In the genomic region with DNA sequence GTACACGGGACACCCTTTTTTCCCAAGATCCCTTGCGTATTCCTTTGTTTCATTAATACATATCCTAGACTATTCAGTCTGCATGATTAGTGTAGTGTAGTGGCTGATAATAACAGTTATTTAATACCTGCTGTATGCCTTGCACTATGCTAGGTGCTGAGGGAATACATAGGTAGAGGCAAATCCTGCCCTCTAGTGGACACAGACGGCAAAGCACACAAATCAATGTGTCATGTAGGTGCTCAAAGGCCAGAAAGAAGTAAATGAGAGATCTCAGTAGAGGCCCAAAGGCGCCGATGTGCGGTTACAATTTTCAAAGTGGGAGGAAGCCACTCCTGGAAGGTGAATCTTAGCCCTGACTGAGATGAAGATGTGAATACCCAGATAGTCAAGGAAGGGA, we compare ENCODE assay signal across 9 mouse cellular contexts. TPM values are rescaled to one million over a fixed set of nuclear protein-coding genes. Genes with fewer than 3 reads are reported as not detected.
DNase-seq lines count a peak whose midpoint lies in the region; ATAC-seq and TF ChIP-seq lines count a peak whose summit lies in the region.
"Had no signal": no experiment of that assay in that cellular context is flagged by ENCODE, and none has a peak within 500 bp of the region (broad histone marks: within the 10 kb centered on the region; RNA-seq: fewer than 3 reads in every experiment).

No protein-coding gene starts in this region.

- intact Hi-C loops in heart, postnatal 25 days (cut with DNase I): no loop called here
- intact Hi-C loops in left cerebral cortex, postnatal 14 days (cut with DNase I): loop anchor here (10.0 kb wide), 1 partner anchor 361 kb away; no protein-coding TSS in a partner anchor

- H3K4me2 ChIP-seq in CH12.LX (ENCODE audit: insufficient read depth, low read depth, poor library complexity, severe bottlenecking): no peak overlapping the region
- no peak overlapping the region for H3K4me2 ChIP-seq in forebrain, embryonic 14.5 days (ENCODE audit: low read length)
- H3K4me2 ChIP-seq in midbrain, postnatal 0 days (ENCODE audit: low read depth, low read length, poor library complexity, severe bottlenecking): no peak overlapping the region
- H3K4me2 ChIP-seq: liver, embryonic 15.5 days had no signal

- no peak for TF ChIP-seq POLR2A in CH12.LX (IDR thresholded peaks at IDR 0.05; ENCODE audit: low read depth, low read length)

- peak; percentile 30 for TF ChIP-seq RAD21 in CH12.LX (IDR thresholded peaks at IDR 0.05; ENCODE audit: low read depth, low read length)

- H3K27me3 ChIP-seq in CH12.LX (replicated peaks): no peaks in the 10 kb centered on the region
- no peaks in the 10 kb centered on the region for H3K27me3 ChIP-seq in forebrain, embryonic 14.5 days (replicated peaks; ENCODE audit: control insufficient read depth, insufficient read depth, low read length)
- H3K27me3 ChIP-seq in midbrain, postnatal 0 days (ENCODE audit: insufficient read depth, low read length): no peaks in the 10 kb centered on the region

- DNase-seq in heart, adult 8-10 months (ENCODE audit: low spot score): peak; percentile 10
- DNase-seq in heart, postnatal 25 days (ENCODE audit: low spot score): no peak
- DNase-seq in CH12.LX (ENCODE audit: extremely low read depth): peak; percentile 67
- DNase-seq in adrenal gland, postnatal 36 days: peak; percentile 37 to 45
- peak; percentile 67 for DNase-seq in forebrain, embryonic 14.5 days (ENCODE audit: low spot score)
- peak; percentile 41 to 69 for DNase-seq in left cerebral cortex, postnatal 14 days (ENCODE audit: low spot score in 2 of 2)
- DNase-seq in midbrain, postnatal 0 days (ENCODE audit: low spot score): peak; percentile 44
- peak; percentile 27 for DNase-seq in yolk sac, embryonic 10.5 days (ENCODE audit: low spot score)

- no peak overlapping the region for H3K9ac ChIP-seq in CH12.LX (ENCODE audit: insufficient read depth, low read depth)
- no peak overlapping the region for H3K9ac ChIP-seq in forebrain, embryonic 14.5 days (ENCODE audit: low read length)
- H3K9ac ChIP-seq in midbrain, postnatal 0 days (replicated peaks; ENCODE audit: low read length, poor library complexity, severe bottlenecking): no peak overlapping the region
- H3K9ac ChIP-seq: liver, embryonic 15.5 days had no signal

- TF ChIP-seq EP300 in CH12.LX (IDR thresholded peaks at IDR 0.05; ENCODE audit: low read length): no peak

- no peak overlapping the region for H3K27ac ChIP-seq in CH12.LX (ENCODE audit: insufficient read depth, low read depth)
- H3K27ac ChIP-seq in forebrain, embryonic 14.5 days (ENCODE audit: low read depth, low read length): no peak overlapping the region
- H3K27ac ChIP-seq in midbrain, postnatal 0 days (ENCODE audit: low read depth, low read length): no peak overlapping the region
- H3K27ac ChIP-seq: liver, embryonic 15.5 days had no signal

- no peaks in the 10 kb centered on the region for H3K4me1 ChIP-seq in CH12.LX (ENCODE audit: control insufficient read depth in 1 of 2, insufficient read depth in 2 of 2)
- H3K4me1 ChIP-seq in forebrain, embryonic 14.5 days (ENCODE audit: control insufficient read depth, insufficient read depth, low read length): no peaks in the 10 kb centered on the region
- H3K4me1 ChIP-seq in midbrain, postnatal 0 days (ENCODE audit: insufficient read depth, low read length): no peaks in the 10 kb centered on the region
- H3K4me1 ChIP-seq: liver, embryonic 15.5 days had no signal

- no peaks in the 10 kb centered on the region for H3K9me3 ChIP-seq in CH12.LX (replicated peaks; ENCODE audit: low read length)
- no peaks in the 10 kb centered on the region for H3K9me3 ChIP-seq in forebrain, embryonic 14.5 days (replicated peaks; ENCODE audit: control insufficient read depth, low read length)
- H3K9me3 ChIP-seq in midbrain, postnatal 0 days (ENCODE audit: low read length): no peaks in the 10 kb centered on the region
- H3K9me3 ChIP-seq: liver, embryonic 15.5 days had no signal

- H3K36me3 ChIP-seq in CH12.LX (replicated peaks in 1 of 2; ENCODE audit: control insufficient read depth in 1 of 2, insufficient read depth in 1 of 2, low read length in 1 of 2): no peaks in the 10 kb centered on the region
- no peaks in the 10 kb centered on the region for H3K36me3 ChIP-seq in forebrain, embryonic 14.5 days (ENCODE audit: control insufficient read depth, insufficient read depth, low read length)
- H3K36me3 ChIP-seq in midbrain, postnatal 0 days (ENCODE audit: insufficient read depth, low read length): no peaks in the 10 kb centered on the region
- H3K36me3 ChIP-seq: liver, embryonic 15.5 days had no signal

- H3K79me2 ChIP-seq in CH12.LX (replicated peaks; ENCODE audit: control insufficient read depth, extremely low read depth, insufficient read depth, poor library complexity, severe bottlenecking): no peaks in the 10 kb centered on the region

- no peak overlapping the region for H3K4me3 ChIP-seq in CH12.LX (replicated peaks in 1 of 3; ENCODE audit: low read depth in 2 of 3, low read length in 2 of 3, poor library complexity in 1 of 3)
- no peak overlapping the region for H3K4me3 ChIP-seq in forebrain, embryonic 14.5 days (ENCODE audit: low read depth, low read length)
- no peak overlapping the region for H3K4me3 ChIP-seq in midbrain, postnatal 0 days (ENCODE audit: low read depth, low read length)
- H3K4me3 ChIP-seq: liver, embryonic 15.5 days had no signal

- TF ChIP-seq CTCF in CH12.LX (conservative IDR thresholded peaks at IDR 0.05 in 1 of 2, IDR thresholded peaks at IDR 0.05 in 1 of 2; ENCODE audit: low read depth in 2 of 2, low read length in 2 of 2): peak; percentile 77 to 92
- TF ChIP-seq CTCF in midbrain, postnatal 0 days (IDR thresholded peaks at IDR 0.05): peak; percentile 78

- WGBS in forebrain, embryonic 14.5 days: 65% methylated on average over 6 of the region's 6 CpGs
- 65% methylated on average over 6 of the region's 6 CpGs for WGBS in midbrain, postnatal 0 days

- dilution Hi-C loops in CH12.LX (cut with MboI; ENCODE audit: extremely low pct_ligation_motif_present, extremely low pct_unique_long_range_greater_than_20kb, low sequenced_read_pairs): no loop called here

- in situ Hi-C loops in CH12.LX (cut with MboI; ENCODE audit: low pct_ligation_motif_present, low pct_unique_long_range_greater_than_20kb, low sequenced_read_pairs): no loop called here

- peak; percentile 23; the same call in 1 of the 2 replicates for ATAC-seq in forebrain, embryonic 14.5 days
- ATAC-seq in midbrain, postnatal 0 days (ENCODE audit: low FRiP score): no peak

TF ChIP-seq in CH12.LX, 34 proteins besides CTCF, POLR2A, EP300 and RAD21:
- TF ChIP-seq USF1 (IDR thresholded peaks at IDR 0.05; ENCODE audit: low read depth, low read length) (no peak), CHD2 (IDR thresholded peaks at IDR 0.05; ENCODE audit: low read length) (no peak), SMC3 (IDR thresholded peaks at IDR 0.05; ENCODE audit: low read depth, low read length) (peak; percentile 56)
TF ChIP-seq in CH12.LX: peak in this region for 1.

RNA-seq across cellular contexts. Expression of a gene that starts 34.3 kb away (rescaled TPM):
- not detected for total RNA-seq in heart, adult 8-10 months (2022)
- not detected for total RNA-seq in heart, postnatal 25 days (2021)
- total RNA-seq in CH12.LX (2012; rRNA removed): not detected in 2 replicates
- not detected in 2 replicates for total RNA-seq in CH12.LX (2014; rRNA removed)
- polyA plus RNA-seq in CH12.LX (2012; ENCODE audit: insufficient read length, low read depth): not detected in 2 replicates
- total RNA-seq in adrenal gland, postnatal 36 days (2021): not detected
- not detected in 2 replicates for polyA plus RNA-seq in forebrain, embryonic 14.5 days (2014; fragmentation: Nextera tagmentation; extraction: Ambion mirVana)
- 1 to 10 TPM in 1 of 2 experiments, under 1 TPM in 1; 0.72 to 1.0 TPM for total RNA-seq in left cerebral cortex, postnatal 14 days (2021)
- 1.3 TPM in 1 of 2 replicates, not detected in the other for total RNA-seq in midbrain, postnatal 0 days (2014; rRNA removed)
- 0.10 TPM in 1 of 2 replicates, not detected in the other for polyA plus RNA-seq in midbrain, postnatal 0 days (2015; fragmentation: Nextera tagmentation; extraction: Ambion mirVana)

RNA-seq across cellular contexts. Expression of a gene that starts 39.2 kb away (rescaled TPM):
- 100 to 1,000 TPM; 272 to 301 (median 290) TPM for total RNA-seq in heart, adult 8-10 months (2022)
- total RNA-seq in heart, postnatal 25 days (2021): 100 to 1,000 TPM; 199 to 201 TPM
- total RNA-seq in CH12.LX (2012; rRNA removed) (26.5 and 29.8 TPM in 2 replicates), CH12.LX (2014; rRNA removed) (45.0 and 46.4 TPM in 2 replicates)
- 80.5 and 84.7 TPM in 2 replicates for polyA plus RNA-seq in CH12.LX (2012; ENCODE audit: insufficient read length, low read depth)
- 100 to 1,000 TPM; 285 to 462 TPM for total RNA-seq in adrenal gland, postnatal 36 days (2021)
- 81.9 and 97.3 TPM in 2 replicates for polyA plus RNA-seq in forebrain, embryonic 14.5 days (2014; fragmentation: Nextera tagmentation; extraction: Ambion mirVana)
- 10 to 100 TPM; 55.0 to 60.0 TPM for total RNA-seq in left cerebral cortex, postnatal 14 days (2021)
- total RNA-seq in midbrain, postnatal 0 days (2014; rRNA removed): 111 and 118 TPM in 2 replicates
- 70.2 and 74.2 TPM in 2 replicates for polyA plus RNA-seq in midbrain, postnatal 0 days (2015; fragmentation: Nextera tagmentation; extraction: Ambion mirVana)
